Mouse (Mus musculus) lung, adult 18-20 months (tissue): ENCODE measurements around the gene Ocm.
A peak's percentile ranks its signal among the peaks of the same experiment; 100 is the strongest.

ENCODE experiments used
- DNase-seq, 2 experiments: peaks; one replicate each; pipeline ENCODE4 v3.0.0; 2022; ENCODE audit warnings: mixed read lengths in 2 of 2

Gene Ocm

DNA sequence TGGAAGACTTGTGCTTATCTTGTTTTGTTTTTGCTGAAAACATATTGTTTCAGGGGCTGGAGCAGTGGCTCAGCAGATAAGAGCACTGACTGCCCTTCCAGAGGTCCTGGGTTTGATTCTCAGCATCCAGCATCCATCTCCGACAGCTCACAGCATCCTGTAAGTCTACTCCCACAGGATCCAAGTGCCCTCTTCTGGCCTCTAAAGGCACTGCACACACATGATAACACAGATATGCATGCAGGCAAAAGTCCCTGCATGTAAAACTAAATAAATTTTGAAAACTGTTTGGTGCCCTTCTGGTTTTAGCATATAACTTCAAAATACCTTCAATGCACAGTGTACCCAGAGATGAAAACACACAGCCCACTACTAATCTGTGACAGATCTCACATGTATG lies 27.1 kb downstream of the Ocm start:
- no peak for DNase-seq

DNA sequence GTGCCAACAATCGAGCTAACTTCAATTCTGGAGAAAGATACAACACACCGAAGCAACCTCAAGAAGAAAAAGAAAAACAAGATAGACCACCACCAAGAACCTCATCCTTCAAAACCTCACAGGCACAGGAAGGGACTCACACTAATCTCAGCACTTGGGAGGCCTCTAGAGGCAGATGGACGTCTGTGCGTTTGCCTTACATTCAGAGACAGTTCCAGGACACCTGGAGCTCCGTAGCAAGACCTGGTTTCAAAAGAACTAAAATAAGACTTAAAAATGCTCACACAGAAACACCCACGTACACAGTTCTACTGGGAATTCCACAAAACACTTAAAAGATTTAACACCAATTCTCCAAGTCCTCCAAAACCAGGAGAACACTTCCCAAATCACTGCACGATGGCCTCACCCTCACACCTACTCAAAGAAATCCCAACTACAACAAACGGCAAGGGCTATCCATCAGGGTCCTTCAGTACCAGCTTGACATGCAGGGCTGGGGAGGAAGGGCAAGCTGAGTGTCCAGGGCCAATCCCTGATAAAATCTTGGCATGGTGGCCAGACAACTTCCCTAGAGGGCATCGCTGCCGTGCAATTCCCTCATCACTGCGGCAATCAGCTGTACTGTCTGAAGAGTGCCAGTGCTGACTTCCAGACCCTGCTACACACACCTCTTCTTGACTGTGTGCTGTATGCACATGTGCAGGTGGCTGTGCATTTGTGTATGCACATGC lies 31.7 kb downstream of the Ocm start:
- DNase-seq = peak in 1 of 2 experiments; percentile 29

DNA sequence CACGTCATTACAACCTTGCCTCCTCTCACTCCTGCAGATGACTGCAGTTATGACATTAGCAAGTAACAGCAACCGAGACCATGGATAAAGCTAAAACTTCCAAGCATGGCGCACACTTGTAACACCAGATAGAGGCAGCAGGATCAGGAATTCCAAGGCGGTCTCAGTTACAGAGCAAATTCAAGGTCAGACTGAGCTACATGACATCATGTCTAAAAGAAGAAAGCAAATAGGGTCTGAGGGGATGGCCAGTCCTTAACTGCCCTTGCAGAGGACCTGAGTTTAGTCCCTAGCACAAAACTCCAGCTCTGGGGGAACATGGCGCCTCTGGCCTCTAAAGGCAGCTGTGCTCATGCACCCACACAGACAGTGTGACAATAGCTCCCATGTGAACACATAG lies 32.6 kb downstream of the Ocm start:
- no peak for DNase-seq

- peak; percentile 49 to 59 for DNase-seq
Measured at GRCm38 (mm10) chr5:143993260-143993659, 33.2 kb downstream of the Ocm start.

DNA sequence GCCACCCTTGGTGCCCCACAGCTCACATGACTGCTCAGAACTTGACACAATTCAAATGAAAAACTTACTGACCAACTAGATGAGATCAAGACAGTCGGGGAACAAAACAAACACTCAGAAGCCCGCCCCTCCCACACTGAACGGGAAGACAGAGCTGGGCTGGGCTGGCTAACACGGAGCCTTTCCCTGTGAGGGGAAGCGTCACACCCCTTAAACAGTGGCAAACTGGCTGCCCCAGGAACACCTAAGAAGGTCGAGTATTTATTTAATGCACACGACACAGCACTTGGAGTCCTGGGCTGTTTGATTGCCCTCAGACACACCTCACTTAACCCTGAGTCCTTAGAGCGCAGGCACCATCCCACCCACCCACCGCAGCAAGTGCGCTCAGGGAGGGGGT lies 33.8 kb downstream of the Ocm start:
- DNase-seq = peak; percentile 91 to 94

- DNase-seq = peak in 1 of 2 experiments; percentile 14
Measured at GRCm38 (mm10) chr5:143990086-143990485, 36.4 kb downstream of the Ocm start.

DNA sequence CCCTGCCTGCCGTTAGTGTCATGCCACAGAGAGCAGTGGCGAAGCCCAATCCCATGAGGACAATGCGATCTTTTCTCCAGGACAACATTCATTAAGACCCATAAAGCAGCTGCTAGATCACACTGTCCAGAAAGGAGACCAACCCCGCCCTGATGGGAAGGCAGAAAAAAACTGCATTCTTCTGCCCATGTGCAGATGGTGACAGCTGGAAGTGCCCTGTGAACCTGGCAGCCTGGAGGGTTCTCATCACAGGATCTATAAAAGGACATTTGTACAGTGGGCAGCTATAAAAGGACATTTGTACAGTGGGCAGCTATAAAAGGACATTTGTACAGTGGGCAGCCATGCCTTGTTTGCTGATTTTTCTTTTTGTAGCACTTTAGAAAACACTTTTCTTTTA lies 37.4 kb downstream of the Ocm start:
- DNase-seq = no peak

GRCm38 (mm10) chr5:143987596-143987995 lies 38.9 kb downstream of the Ocm start:
- no peak for DNase-seq

- no peak for DNase-seq
Measured at GRCm38 (mm10) chr5:143985381-143985780, 41.1 kb downstream of the Ocm start.

DNA sequence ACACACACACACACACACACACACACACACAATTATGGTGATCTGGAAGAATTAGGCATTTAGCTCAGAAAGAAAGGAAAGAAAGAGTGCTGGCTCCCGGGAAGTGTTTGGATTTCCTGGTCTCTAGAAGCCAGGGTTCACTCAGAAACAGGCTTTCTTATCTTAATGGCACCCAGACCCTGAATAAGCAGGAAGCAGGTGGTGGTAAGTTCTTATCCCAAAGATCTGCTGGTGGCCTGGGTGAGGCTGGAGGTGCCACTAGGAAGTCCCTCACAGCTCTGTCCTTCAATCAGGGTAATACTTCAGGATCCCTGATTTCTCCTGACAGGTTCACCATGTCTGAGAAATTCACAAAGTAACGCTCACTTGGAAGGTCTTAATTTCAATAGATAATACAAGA lies 44.1 kb downstream of the Ocm start:
- no peak for DNase-seq

DNA sequence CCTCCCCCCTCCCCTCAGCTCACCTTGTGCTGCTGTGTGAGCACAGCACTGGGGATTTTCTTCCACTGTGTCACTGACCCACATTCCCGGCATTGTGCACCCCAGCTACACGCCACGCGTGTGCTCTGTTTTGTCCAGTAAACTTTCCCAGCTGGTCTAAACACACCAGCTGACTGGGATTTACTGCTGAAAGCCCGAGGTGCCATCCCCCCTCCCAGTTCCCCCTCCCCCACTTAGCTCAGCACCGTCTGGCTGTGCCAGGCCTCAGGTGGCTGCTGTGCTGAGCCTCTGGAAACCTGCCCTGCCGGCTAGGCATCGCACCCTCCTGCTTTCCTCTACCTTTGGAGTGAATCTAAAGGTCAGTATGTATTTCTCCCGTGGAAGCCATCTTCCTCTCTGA lies 45.6 kb downstream of the Ocm start:
- DNase-seq = peak in 1 of 2 experiments; percentile 11

- DNase-seq = no peak
Measured at GRCm38 (mm10) chr5:143976726-143977431, 49.6 kb downstream of the Ocm start.

- DNase-seq = no peak
Measured at GRCm38 (mm10) chr5:143976232-143976631, 50.2 kb downstream of the Ocm start.

DNA sequence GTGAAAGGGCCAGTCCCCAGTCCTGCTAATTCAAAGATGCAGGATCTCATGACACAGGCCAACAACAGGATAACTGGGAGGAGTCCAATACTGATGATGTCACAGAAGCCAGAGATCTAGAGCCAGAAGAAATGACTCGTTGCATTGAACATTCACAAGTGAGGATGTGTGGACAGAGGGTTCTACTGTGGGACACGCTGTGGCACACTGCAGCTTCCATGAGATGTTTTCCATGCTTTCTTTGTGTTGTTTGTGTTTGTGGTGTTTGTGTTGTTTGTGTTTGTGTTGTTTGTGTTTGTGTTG lies 50.9 kb downstream of the Ocm start:
- no peak for DNase-seq

DNA sequence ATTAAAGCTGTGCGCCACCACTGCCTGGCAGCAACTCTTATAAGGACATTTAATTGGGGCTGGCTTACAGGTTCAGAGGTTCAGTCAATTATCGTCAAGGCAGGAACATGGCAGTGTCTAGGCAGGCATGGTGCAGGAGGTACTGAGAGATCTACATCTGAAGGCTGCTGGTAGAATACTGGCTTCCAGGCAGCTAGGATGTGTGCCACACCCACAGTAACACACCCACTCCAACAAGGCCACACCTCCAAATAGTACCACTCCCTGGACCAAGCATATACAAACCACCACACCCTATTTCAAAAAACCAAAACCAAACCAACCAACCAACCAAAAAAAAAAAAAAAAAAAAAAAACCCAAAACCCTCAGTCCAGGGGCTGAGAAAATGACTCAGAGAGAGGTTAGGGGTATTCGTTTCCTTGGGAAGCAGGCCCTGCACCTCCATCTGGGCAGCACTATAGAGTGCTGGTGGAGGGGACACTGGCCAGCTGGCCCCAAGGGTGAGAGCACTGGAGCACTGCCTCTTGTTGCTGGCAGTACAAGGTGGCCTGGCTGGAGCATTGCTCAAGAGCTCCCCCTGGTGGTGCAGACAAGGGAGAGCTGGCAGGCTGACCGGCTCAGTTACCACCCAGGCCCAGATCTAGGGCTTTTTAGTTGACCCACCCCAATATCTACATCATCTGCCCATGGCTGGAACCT lies 51.4 kb downstream of the Ocm start:
- DNase-seq = peak; percentile 39 to 54

- DNase-seq = no peak
Measured at GRCm38 (mm10) chr5:143972628-143973027, 53.8 kb downstream of the Ocm start.
